Mouse (Mus musculus): Measurements from ENCODE around the gene Dync1li1.

DNA sequence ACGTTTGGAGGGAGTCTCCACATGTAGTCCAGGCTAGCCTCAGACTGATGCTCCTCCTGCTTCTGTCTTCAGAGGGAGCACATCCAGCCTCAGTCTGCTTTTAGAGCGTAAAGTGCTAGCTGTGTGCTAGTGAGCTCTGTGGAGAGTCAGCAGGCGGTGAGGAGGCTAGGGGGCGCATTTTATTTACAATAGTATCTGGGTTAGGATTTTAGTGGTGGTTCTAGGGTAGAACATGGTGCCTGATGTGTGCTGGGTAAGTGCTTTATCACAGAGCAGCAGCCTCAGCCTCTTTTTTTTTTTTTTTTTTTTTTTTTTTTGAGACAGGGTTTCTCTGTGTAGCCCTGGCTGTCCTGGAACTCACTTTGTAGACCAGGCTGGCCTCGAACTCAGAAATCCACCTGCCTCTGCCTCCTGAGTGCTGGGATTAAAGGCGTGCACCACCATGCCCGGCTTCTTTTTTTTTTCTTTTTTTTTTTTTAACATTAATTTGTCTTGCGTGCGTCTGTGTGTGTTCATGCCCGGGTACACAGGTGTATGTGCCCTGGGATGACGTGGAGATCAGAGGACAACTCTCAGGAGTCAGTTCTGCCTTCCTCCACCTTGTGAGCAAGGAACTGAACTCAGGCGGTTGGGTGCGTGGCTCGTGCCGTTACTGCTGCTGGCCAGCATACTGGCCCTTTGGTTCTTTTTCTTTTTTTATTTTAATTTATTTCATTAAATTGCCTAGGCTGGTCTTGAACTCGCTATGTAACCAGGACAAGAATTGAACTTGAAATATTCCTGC lies 11.5 kb downstream of the Dync1li1 start:
- TF ChIP-seq CTCF (IDR thresholded peaks at IDR 0.05; ENCODE audit: extremely low read depth, insufficient read depth, low read length) (no peak), POLR2A (IDR thresholded peaks at IDR 0.05; ENCODE audit: extremely low read depth, insufficient read depth, low read length) (no peak)

Data from cortical plate, adult 2 months (tissue).